Mouse (Mus musculus) c-Kit-negative CD71-positive TER-119-positive erythroid progenitor cells, embryonic 14.5 days (primary cell): ENCODE results near the gene Gm8298.
"Not testable (repeated sequence)": the region's sequence is repeated elsewhere in the genome, so short reads cannot be mapped to it uniquely, and the experiment has no call there.

Source experiments
- DNase-seq: peaks from one replicate; pipeline ENCODE4 v3.0.0-alpha.2; 2013; ENCODE audit warnings: low read depth, low spot score

Gene Gm8298

GRCm38 (mm10) chr3:59860751-59861150 is at the start of gene Gm8298:
Gene Gm8298, plus strand, starts transcription at chr3:59861051.
- DNase-seq: no peak

- no peak for DNase-seq
These were observed 47.7 kb upstream of the Gm8298 start for GRCm38 (mm10) chr3:59813169-59813568.

GRCm38 (mm10) chr3:59870765-59871164 is 9.9 kb downstream of the Gm8298 start:
- no peak for DNase-seq

- not testable (repeated sequence) for DNase-seq
These were observed 16.8 kb downstream of the Gm8298 start for GRCm38 (mm10) chr3:59877601-59878000.

- not testable (repeated sequence) for DNase-seq
These were observed 19.1 kb downstream of the Gm8298 start for GRCm38 (mm10) chr3:59879801-59880554.

- no peak for DNase-seq
These were observed 32.4 kb downstream of the Gm8298 start for GRCm38 (mm10) chr3:59893276-59893675.

GRCm38 (mm10) chr3:59924914-59925313 is 64.1 kb downstream of the Gm8298 start, which contains the start of gene C130079G13Rik:
Gene C130079G13Rik, plus strand, starts transcription at chr3:59925214.
- no peak for DNase-seq
